Mouse (Mus musculus): ENCODE results near the gene Ncoa1.
A peak's percentile ranks its signal among the peaks of the same experiment; 100 is the strongest.

The Ncoa1 gene

GRCm38 (mm10) chr12:4476832-4477671 lies at the start of gene Ncoa1:
Ncoa1 (minus strand) TSS chr12:4477182.
- DNase-seq (ENCODE audit: low read depth) = peak; percentile 83

DNA sequence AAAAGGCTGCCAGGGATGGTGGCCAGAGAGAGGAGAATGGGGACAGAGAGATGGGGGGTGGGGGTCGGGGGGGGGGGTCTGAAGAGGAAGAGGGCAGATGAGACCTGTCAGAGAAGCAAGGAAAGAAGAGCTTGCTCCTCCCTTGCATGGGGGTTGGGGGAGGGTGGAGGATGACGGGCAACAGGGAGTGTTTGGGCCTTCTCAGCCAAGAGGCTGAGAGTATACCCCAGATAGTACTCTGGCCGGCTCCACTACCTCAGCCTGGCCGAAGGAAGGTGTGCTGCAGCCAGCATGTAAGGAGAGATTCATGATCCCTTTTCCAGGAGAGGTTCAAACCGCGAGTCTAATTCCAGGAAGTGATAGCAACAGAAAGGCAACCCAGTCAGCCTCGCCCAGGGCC lies 47.6 kb upstream of the Ncoa1 start:
- no peak for DNase-seq (ENCODE audit: low read depth)

DNA sequence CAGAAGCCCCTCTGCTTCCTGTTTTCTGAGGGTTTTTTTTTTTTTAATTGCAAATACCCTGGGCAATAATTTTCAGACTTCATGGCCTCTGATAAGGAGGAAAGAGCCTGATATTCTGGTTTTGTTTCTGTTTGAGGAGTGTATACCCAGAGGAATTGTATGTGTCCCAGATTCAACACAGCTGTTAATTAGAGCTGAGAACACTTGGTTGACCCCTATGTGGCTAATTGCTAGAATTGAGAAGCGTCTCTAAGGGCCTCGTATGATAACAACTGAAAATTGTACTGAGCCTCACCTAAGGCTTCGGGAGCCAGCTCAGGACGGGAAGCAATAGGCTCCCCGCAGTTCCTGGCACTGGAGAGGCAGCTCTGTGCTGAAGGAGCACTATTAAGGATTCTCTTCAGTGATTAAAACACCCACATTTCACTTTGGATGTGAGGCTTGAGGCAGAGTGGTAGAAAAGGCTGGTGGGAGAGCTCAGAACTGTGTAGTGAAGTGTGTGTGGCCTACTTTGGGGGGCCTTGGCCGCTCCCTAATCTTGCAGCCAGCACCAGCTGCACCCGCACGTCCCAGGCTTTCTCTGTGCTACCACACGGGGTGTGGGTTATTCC lies 46.8 kb upstream of the Ncoa1 start:
- no peak for DNase-seq (ENCODE audit: low read depth)

DNA sequence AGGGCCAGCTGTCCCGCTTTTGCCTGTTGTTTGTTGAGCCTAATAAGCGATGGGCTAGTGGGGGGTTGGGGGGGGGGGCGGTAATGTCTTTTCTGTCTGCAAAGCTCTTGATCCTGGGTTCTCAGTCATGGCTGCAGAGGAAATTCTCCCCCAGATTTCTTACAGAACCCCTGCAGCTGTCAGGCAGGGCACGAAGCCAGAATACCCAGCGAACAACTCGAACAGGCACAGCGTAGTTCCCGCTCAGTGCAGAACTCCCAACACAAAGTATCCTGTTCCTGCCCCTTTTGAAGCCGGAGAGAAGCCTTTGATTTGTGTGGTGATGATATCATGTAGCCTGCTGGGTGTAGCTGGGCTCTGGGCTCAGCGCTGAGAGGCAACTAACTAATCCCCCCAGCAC lies 46.2 kb upstream of the Ncoa1 start:
- DNase-seq (ENCODE audit: low read depth) = no peak

GRCm38 (mm10) chr12:4518957-4519356 lies 42.0 kb upstream of the Ncoa1 start:
- DNase-seq (ENCODE audit: low read depth) = no peak

DNA sequence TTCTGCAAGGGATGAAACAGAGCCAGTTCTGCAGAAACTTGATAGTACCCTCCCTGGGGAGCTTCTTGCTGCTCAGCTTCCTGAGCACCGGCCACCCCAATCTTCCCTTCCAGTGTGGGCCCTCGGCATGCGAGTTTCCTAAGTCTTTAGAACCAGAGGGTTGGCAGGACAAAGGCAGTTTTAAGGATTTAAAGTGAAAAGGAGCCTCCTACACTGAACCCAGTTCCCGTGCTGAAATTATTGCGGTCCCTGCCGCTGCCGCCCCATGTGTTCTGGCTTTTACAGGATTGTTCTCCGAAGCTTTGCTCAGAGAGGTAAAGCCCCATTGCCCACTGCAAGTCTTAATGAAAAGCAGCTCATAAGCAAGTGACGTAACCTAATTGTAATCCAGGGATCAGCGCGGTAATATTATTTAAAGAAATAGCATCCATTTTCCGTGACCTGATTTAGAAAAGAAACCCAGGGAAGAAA lies 32.6 kb upstream of the Ncoa1 start:
- no peak for DNase-seq (ENCODE audit: low read depth)

DNA sequence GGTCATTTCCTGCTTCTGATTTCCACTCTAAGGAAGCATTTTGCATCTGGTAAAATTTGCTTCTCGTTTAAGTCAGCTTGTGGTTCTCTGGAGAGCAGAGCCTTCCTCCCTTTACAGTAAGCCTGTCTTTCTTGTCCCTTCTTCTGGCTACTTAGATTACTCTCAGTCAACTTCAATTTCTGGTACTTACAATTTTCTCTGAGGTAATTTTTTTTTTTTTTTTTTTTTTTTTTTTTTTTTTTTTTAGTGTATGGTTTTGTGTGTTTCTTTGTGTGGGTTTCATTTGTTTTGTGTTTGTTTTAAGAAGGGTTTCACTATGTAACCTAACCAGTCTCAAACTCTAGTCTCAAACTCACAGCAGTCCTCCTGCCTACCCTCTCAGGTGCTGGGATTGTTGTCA lies 31.2 kb upstream of the Ncoa1 start:
- DNase-seq (ENCODE audit: low read depth) = no peak

DNA sequence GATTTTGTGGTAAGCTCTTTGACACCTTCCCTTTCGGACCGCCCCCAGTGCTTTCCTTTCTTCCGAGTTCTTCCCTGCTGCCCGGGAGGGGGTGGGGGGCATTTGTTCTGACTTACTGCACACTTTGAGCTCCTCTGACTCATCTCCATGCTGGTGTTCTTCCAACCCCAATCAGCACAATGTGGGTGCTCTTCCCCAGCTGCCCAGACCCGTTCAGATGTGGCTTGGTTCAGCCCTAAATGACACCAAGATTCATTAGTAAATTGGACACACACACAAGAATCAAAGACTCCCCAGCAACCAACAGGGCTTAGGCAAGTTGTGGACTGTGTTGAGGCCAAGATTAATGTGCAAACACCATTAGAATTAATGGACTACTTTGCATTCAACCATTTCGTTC lies 30.5 kb upstream of the Ncoa1 start:
- no peak for DNase-seq (ENCODE audit: low read depth)

DNA sequence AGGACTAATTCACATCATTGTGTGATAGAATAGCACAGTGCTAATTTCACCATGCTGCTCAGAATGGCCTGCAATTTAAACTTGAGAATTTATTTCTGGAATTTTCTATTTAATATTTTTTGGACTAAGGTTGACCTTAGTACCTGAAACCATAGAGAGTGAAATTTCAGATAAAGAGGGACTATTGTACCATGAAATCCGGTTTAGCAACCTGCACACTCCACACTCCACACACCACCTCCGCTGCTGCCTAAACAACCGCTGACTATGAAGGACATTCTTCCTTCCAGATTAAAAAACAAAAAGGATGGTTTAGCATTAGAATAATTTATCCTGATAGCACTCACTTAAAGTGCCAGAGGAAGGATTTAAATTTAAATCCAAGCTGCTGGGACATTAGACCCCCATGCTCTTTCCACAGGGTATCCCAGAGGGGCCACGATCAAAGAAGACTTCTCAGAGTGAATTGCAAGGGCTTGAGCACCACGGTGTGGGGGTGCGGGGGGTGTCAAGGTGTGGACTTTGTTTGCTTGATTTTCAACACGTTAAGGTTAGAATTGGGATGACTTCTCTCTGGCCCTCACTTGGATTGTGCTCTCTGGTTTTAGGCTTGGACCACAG lies 29.9 kb upstream of the Ncoa1 start:
- DNase-seq (ENCODE audit: low read depth) = no peak

DNA sequence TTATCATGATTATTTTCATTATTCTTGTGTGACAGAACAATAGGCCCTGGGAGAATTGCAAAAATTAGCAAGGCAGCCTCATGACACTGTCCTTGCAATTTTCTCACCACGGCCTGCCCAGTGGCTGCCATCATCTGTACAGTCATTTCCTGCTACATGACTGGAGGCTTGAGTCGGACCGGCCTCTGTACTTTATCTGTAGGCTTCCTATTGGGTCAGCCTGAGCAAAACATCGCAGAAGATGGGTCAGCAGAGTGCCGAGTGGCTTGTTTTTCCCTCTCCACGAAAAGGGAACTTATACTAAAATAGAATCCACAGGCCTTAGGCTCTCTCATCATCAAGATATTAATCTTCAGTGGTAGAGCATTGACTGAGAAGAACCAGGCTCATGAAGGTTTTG lies 28.3 kb upstream of the Ncoa1 start:
- no peak for DNase-seq (ENCODE audit: low read depth)

GRCm38 (mm10) chr12:4503673-4504326 lies 26.8 kb upstream of the Ncoa1 start:
- no peak for DNase-seq (ENCODE audit: low read depth)

- DNase-seq (ENCODE audit: low read depth) = no peak
These were observed 24.9 kb upstream of the Ncoa1 start for GRCm38 (mm10) chr12:4501916-4502315.

- DNase-seq (ENCODE audit: low read depth) = no peak
These were observed 23.5 kb upstream of the Ncoa1 start for GRCm38 (mm10) chr12:4500516-4500915.

- DNase-seq (ENCODE audit: low read depth) = no peak
These were observed 22.7 kb upstream of the Ncoa1 start for GRCm38 (mm10) chr12:4499651-4500175.

DNA sequence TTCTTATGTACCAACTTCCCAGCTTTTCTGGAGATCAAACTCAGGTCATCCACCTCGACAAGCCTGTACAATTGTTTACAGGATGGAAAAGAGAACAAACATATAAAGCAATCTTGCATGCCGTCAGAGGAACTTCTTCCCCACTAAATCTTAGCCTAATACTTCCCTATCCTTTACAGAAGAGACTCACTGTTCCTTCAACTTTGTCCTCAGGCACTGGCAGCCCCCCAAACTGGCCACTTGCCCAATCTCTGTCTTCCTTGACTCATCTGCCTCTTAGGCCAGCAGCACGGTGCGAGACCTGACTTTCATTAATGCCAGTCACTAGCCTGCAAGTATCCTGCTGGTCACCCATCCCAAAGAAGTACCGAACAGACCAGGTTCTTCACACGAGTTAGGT lies 11.4 kb upstream of the Ncoa1 start:
- no peak for DNase-seq (ENCODE audit: low read depth)

DNA sequence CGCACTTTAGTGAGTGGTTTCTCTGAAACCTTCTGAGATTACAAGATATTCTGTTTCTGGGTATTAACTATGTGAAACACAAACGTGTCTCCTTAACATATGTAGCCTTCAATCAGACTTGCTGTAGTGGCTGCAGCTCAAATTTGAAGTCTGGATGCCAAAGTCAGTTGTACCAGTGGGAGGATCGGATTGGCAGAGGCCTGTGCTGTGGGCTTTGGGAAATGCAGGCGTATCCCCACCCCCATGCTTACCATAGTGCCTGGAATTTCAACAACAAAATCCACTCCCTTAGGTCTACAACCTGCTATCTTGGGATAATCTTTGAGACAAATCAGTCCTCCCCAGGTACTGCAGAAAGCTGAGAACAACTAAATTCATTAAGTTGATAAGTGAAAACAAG lies 6.4 kb upstream of the Ncoa1 start:
- DNase-seq (ENCODE audit: low read depth) = no peak

GRCm38 (mm10) chr12:4481687-4482086 lies 4.7 kb upstream of the Ncoa1 start:
- no peak for DNase-seq (ENCODE audit: low read depth)

DNA sequence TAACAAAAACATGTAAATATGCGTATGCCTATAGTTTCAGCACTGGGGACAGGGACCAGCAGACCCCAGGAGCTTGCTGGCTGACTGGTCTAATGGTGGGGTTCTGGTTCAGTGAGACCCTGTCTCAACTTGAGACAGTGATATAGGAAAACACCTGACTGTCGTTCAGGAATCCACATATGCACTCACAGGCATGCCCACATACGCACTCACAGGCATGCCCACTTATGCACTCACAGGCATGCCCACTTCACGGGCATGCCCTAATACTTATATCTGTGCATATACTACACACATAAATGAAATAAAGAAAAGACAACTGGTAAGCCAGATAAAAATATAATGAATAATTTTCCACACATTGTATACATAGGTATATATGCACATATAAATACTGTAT lies 3.3 kb upstream of the Ncoa1 start:
- DNase-seq (ENCODE audit: low read depth) = no peak

GRCm38 (mm10) chr12:4479171-4479881 lies 2.3 kb upstream of the Ncoa1 start:
- DNase-seq (ENCODE audit: low read depth) = no peak

DNA sequence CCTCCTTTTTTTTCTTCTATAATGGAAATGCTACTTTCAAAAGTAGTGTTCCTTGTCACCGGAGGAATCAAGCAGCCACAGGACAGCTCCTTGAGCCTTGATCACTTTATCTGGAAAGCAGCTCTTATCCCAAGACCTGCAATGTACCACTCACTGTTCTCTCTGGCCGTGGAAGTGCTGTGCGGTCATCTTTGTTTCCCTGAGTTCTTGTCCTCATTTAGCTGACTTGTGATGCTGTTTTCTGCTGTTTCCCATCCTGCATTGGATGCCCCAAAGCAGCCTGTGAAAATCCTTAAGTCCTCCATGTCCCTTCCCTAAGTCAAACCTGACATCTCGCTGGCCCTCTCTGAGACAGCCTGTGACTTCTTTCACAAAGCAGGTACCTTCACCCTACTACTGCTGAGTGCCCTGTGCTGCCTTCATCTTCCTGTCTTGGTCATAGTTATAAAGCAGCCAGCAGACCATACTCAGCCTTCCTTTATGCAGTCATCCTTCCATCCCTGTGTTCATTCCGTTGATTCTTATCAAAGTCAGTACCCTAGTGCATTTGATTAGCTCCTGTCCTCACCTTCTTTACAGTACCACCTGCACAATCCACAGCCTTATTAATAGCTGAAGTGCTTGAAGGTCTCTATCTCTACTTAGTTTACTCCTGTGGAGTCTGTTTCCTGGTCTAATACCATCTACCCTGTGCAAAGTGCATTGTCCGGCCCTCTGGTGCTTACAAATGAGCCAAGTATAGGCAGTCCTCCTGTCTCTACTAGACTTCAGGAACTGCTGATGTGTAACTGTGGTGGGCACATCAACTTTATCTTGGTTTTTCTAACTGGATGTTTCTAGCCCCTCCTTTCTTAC lies 1.2 kb upstream of the Ncoa1 start:
- DNase-seq (ENCODE audit: low read depth) = peak; percentile 30

All from naive thymus-derived CD4-positive, alpha-beta T cell, adult 2 months (primary cell).